In the genomic region with DNA sequence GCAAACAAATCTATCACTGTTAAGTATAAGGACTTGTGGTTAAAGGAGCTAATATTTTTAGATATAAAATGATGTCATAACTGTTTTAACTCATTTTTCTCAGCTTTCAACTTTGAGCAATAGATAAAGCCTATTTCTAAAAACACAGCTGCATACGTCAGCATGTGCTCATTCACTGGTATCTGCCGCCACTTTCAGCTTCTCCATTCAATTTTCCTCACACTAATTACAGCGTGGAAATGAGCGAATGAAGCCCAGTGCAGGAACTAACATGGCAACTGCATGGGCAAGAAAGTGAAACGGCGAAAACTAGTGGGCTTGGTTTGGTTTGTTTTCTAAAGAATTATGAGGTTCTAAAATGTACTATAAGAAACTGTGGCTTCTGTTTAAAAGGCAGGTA, we compare ENCODE assay signal across 10 mouse cellular contexts. TPM values are rescaled to one million over a fixed set of nuclear protein-coding genes. Genes with fewer than 3 reads are reported as not detected.
DNase-seq lines count a peak whose midpoint lies in the region; ATAC-seq lines count a peak whose summit lies in the region.
"Had no signal": no experiment of that assay in that cellular context is flagged by ENCODE, and none has a peak within 500 bp of the region (broad histone marks: within the 10 kb centered on the region; RNA-seq: fewer than 3 reads in every experiment).

No protein-coding gene starts in this region.

- H3K27ac ChIP-seq in heart, embryonic 12.5 days (ENCODE audit: poor library complexity, severe bottlenecking) = no peak overlapping the region
- H3K27ac ChIP-seq in embryonic facial prominence, embryonic 11.5 days (replicated peaks; ENCODE audit: low read depth, low read length) = no peak overlapping the region
- H3K27ac ChIP-seq in hindbrain, embryonic 15.5 days (replicated peaks) = no peak overlapping the region
- no peak overlapping the region for H3K27ac ChIP-seq in midbrain, embryonic 16.5 days (ENCODE audit: low read length)

- no peaks in the 10 kb centered on the region for H3K4me1 ChIP-seq in heart, embryonic 12.5 days (replicated peaks)
- H3K4me1 ChIP-seq in embryonic facial prominence, embryonic 11.5 days (ENCODE audit: control insufficient read depth, insufficient read depth, low read length) = no peaks in the 10 kb centered on the region
- H3K4me1 ChIP-seq in hindbrain, embryonic 15.5 days (replicated peaks) = peaks cover 3% of the 10 kb centered on the region; the same call in 1 of the 2 replicates
- no peaks in the 10 kb centered on the region for H3K4me1 ChIP-seq in midbrain, embryonic 16.5 days (ENCODE audit: control insufficient read depth, insufficient read depth, low read length)

- 54% methylated on average over 6 of the region's 6 CpGs for WGBS in heart, embryonic 12.5 days
- 54% methylated on average over 6 of the region's 6 CpGs for WGBS in embryonic facial prominence, embryonic 11.5 days
- 45% methylated on average over 6 of the region's 6 CpGs for WGBS in hindbrain, embryonic 15.5 days
- 40% methylated on average over 6 of the region's 6 CpGs for WGBS in midbrain, embryonic 16.5 days

- intact Hi-C loops in left cerebral cortex, postnatal 36 days (cut with DNase I) = no loop called here

- H3K36me3 ChIP-seq in heart, embryonic 12.5 days = no peaks in the 10 kb centered on the region
- H3K36me3 ChIP-seq in embryonic facial prominence, embryonic 11.5 days (replicated peaks; ENCODE audit: control insufficient read depth, insufficient read depth, low read depth, low read length) = no peaks in the 10 kb centered on the region
- no peaks in the 10 kb centered on the region for H3K36me3 ChIP-seq in hindbrain, embryonic 15.5 days
- no peaks in the 10 kb centered on the region for H3K36me3 ChIP-seq in midbrain, embryonic 16.5 days (ENCODE audit: control insufficient read depth, insufficient read depth, low read length)

- no peaks in the 10 kb centered on the region for H3K9me3 ChIP-seq in heart, embryonic 12.5 days (replicated peaks)
- H3K9me3 ChIP-seq in embryonic facial prominence, embryonic 11.5 days (replicated peaks; ENCODE audit: control insufficient read depth, low read length) = no peaks in the 10 kb centered on the region
- no peaks in the 10 kb centered on the region for H3K9me3 ChIP-seq in hindbrain, embryonic 15.5 days
- no peaks in the 10 kb centered on the region for H3K9me3 ChIP-seq in midbrain, embryonic 16.5 days (replicated peaks; ENCODE audit: control insufficient read depth, low read length, poor library complexity, severe bottlenecking)

- H3K9ac ChIP-seq in heart, embryonic 12.5 days = peak overlapping the region; percentile 36
- H3K9ac ChIP-seq in embryonic facial prominence, embryonic 11.5 days (replicated peaks; ENCODE audit: low read length) = no peak overlapping the region
- H3K9ac ChIP-seq in hindbrain, embryonic 15.5 days = no peak overlapping the region
- H3K9ac ChIP-seq in midbrain, embryonic 16.5 days (ENCODE audit: low read depth, low read length) = no peak overlapping the region

- no peak for DNase-seq in heart, adult 9 months (ENCODE audit: low spot score in 2 of 2)
- DNase-seq in embryonic facial prominence, embryonic 11.5 days (ENCODE audit: low spot score) = no peak
- no peak for DNase-seq in layer of hippocampus, postnatal 14 days (ENCODE audit: low spot score in 2 of 2)
- no peak for DNase-seq in left cerebral cortex, postnatal 36 days (ENCODE audit: low spot score in 2 of 2)
- no peak for DNase-seq in layer of hippocampus, adult 18-20 months (ENCODE audit: low spot score in 2 of 2)
- DNase-seq: B cell, adult 2 months; cerebellum, adult 8-10 months had no signal

- H3K4me3 ChIP-seq in heart, embryonic 12.5 days = peak overlapping the region; percentile 37
- H3K4me3 ChIP-seq in embryonic facial prominence, embryonic 11.5 days (ENCODE audit: low read depth, low read length) = peak overlapping the region; percentile 51; the same call in 1 of the 2 replicates
- H3K4me3 ChIP-seq in hindbrain, embryonic 15.5 days = peak overlapping the region; percentile 64; the same call in 1 of the 2 replicates
- H3K4me3 ChIP-seq in midbrain, embryonic 16.5 days (ENCODE audit: low read depth, low read length) = 0 out of 2 replicates have a peak overlapping the region, but pooled peaks have one; percentile 8

- no peak for ATAC-seq in heart, embryonic 12.5 days (ENCODE audit: insufficient number of reproducible peaks, low FRiP score)
- no peak for ATAC-seq in embryonic facial prominence, embryonic 11.5 days (replicated peaks; ENCODE audit: insufficient number of reproducible peaks, low FRiP score, low TSS enrichment, low read depth)
- ATAC-seq in hindbrain, embryonic 15.5 days (ENCODE audit: low FRiP score, low read depth) = no peak
- ATAC-seq in midbrain, embryonic 16.5 days = no peak

- peak overlapping the region; percentile 58 for H3K4me2 ChIP-seq in heart, embryonic 12.5 days
- peak overlapping the region; percentile 16; the same call in 1 of the 2 replicates for H3K4me2 ChIP-seq in embryonic facial prominence, embryonic 11.5 days (ENCODE audit: low read depth, low read length)
- peak overlapping the region; percentile 57 for H3K4me2 ChIP-seq in hindbrain, embryonic 15.5 days
- H3K4me2 ChIP-seq in midbrain, embryonic 16.5 days (ENCODE audit: low read length) = peak overlapping the region; percentile 44

- H3K27me3 ChIP-seq in heart, embryonic 12.5 days (replicated peaks) = no peaks in the 10 kb centered on the region
- H3K27me3 ChIP-seq in embryonic facial prominence, embryonic 11.5 days (ENCODE audit: control insufficient read depth, insufficient read depth, low read length) = no peaks in the 10 kb centered on the region
- no peaks in the 10 kb centered on the region for H3K27me3 ChIP-seq in hindbrain, embryonic 15.5 days
- H3K27me3 ChIP-seq in midbrain, embryonic 16.5 days (ENCODE audit: control insufficient read depth, insufficient read depth, low read depth, low read length) = no peaks in the 10 kb centered on the region

RNA-seq across cellular contexts. Expression of a gene that starts 1.4 kb away (rescaled TPM):
- 87.4 and 92.4 TPM in 2 replicates for polyA plus RNA-seq in heart, embryonic 12.5 days (2016; fragmentation: Nextera tagmentation; extraction: Ambion mirVana)
- 83.4 and 83.9 TPM in 2 replicates for polyA plus RNA-seq in embryonic facial prominence, embryonic 11.5 days (2014; fragmentation: Nextera tagmentation; extraction: Ambion mirVana)
- 121 and 142 TPM in 2 replicates for polyA plus RNA-seq in hindbrain, embryonic 15.5 days (2015; fragmentation: Nextera tagmentation; extraction: Ambion mirVana)
- polyA plus RNA-seq in midbrain, embryonic 16.5 days (2015; fragmentation: Nextera tagmentation; extraction: Ambion mirVana) = 184 and 188 TPM in 2 replicates
- total RNA-seq in layer of hippocampus, postnatal 14 days (2021) = 10 to 100 TPM; 48.0 to 48.5 TPM
- 10 to 100 TPM; 34.4 to 46.4 TPM for total RNA-seq in left cerebral cortex, postnatal 36 days (2021)
- total RNA-seq in layer of hippocampus, adult 18-20 months (2021) = 10 to 100 TPM; 37.5 to 39.4 TPM

Comparison
In these comparisons a context has a peak if more than half of its experiments do, and no peak if none do; other contexts are left out.
1. H3K4me3 ChIP-seq: peak in every context shown above with its lines; median percentile 64 in hindbrain, embryonic 15.5 days; 51 in embryonic facial prominence, embryonic 11.5 days; 37 in heart, embryonic 12.5 days; 8 in midbrain, embryonic 16.5 days.